Mouse (Mus musculus) lung, postnatal 0 days (tissue): Measurements from ENCODE around the gene Ppp1r26. TPM values are rescaled to one million over a fixed set of nuclear protein-coding genes. Genes with fewer than 3 reads are reported as not detected.

Experiments
- ATAC-seq: fragments of 200-750 bp; cut with Nextera tagmentation; 2 replicates; pipeline ENCODE4 v1.8.0; 2017; ENCODE audit warnings: moderate library complexity
- DNase-seq: peaks from one replicate; pipeline ENCODE4 v3.0.0-alpha.2; 2016; ENCODE audit warnings: low spot score
- H3K27ac ChIP-seq: fragments of 300-500 bp; sonication (generic); 2 replicates; pipeline ENCODE4 v1.5.1; 2014; ENCODE audit warnings: antibody characterized with exemption, mild to moderate bottlenecking, low read length, mixed read lengths
- H3K27me3 ChIP-seq: fragments of 300-500 bp; sonication (generic); replicated peaks from 2 replicates; pipeline ENCODE4 v1.6.1; 2014; ENCODE audit warnings: low read length, mixed read lengths; ENCODE audit not compliant: insufficient read depth
- H3K36me3 ChIP-seq: fragments of 300-500 bp; sonication (generic); 2 replicates; pipeline ENCODE4 v1.6.1; 2014; ENCODE audit warnings: low read length, mixed read lengths; ENCODE audit not compliant: insufficient read depth
- H3K4me1 ChIP-seq: fragments of 300-500 bp; sonication (generic); 2 replicates; pipeline ENCODE4 v1.6.1; 2014; ENCODE audit warnings: antibody characterized with exemption, low read depth, low read length, mixed read lengths; ENCODE audit not compliant: insufficient read depth
- H3K4me2 ChIP-seq: fragments of 300-500 bp; sonication (generic); replicated peaks from 2 replicates; pipeline ENCODE4 v1.6.1; 2014; ENCODE audit warnings: low read depth, mild to moderate bottlenecking, low read length, moderate library complexity, mixed read lengths
- H3K4me3 ChIP-seq: fragments of 300-500 bp; sonication (generic); 2 replicates; pipeline ENCODE4 v1.5.1; 2014; ENCODE audit warnings: low read depth, low read length
- H3K9ac ChIP-seq: fragments of 300-500 bp; sonication (generic); replicated peaks from 2 replicates; pipeline ENCODE4 v1.6.1; 2014; ENCODE audit warnings: low read depth, mild to moderate bottlenecking
- H3K9me3 ChIP-seq: fragments of 300-500 bp; sonication (generic); 2 replicates; pipeline ENCODE4 v1.6.1; 2016; ENCODE audit warnings: low read length, mixed read lengths
- CTCF ChIP-seq: IDR thresholded peaks from 2 replicates; pipeline ENCODE4 v1.5.1; 2016; ENCODE audit warnings: antibody characterized with exemption, mild to moderate bottlenecking
- EP300 ChIP-seq: IDR thresholded peaks from 2 replicates; pipeline ENCODE4 v1.6.1; 2016; ENCODE audit warnings: antibody characterized with exemption, mild to moderate bottlenecking, control low read depth
- WGBS: fragments of 180-500 bp; shearing (Covaris S2); extraction: QIAGEN DNeasy Blood & Tissue Kit; methylation state at CpG from one replicate; pipeline ENCODE4 v1.1.7; 2014; 5-methylcytosine and 5-hydroxymethylcytosine counted together
- polyA plus RNA-seq: library from polyadenylated mRNA; unstranded; fragments of >200 nt; fragmentation: Nextera tagmentation; extraction: Ambion mirVana; gene quantifications from 2 replicates; pipeline ENCODE4 v1.2.1, GENCODE M21; 2015

Ppp1r26 gene
- polyA plus RNA-seq, 1 experiment from 2014 or later: 1.6 TPM

GRCm38 (mm10) chr2:28416511-28416910 lies 30.1 kb upstream of the Ppp1r26 start:
- H3K4me3 ChIP-seq: no peak overlapping the region
- DNase-seq: no peak
- H3K36me3 ChIP-seq: no peaks in the 10 kb centered on the region
- H3K9ac ChIP-seq: no peak overlapping the region
- no peak overlapping the region for H3K4me2 ChIP-seq
- whole genome bisulfite sequencing: 93% methylated on average over 1 of the region's 1 CpGs
- no peak for ATAC-seq
- H3K27ac ChIP-seq: no peak overlapping the region
- TF ChIP-seq CTCF (no peak), EP300 (no peak)
- no peaks in the 10 kb centered on the region for H3K27me3 ChIP-seq
- no peaks in the 10 kb centered on the region for H3K9me3 ChIP-seq
- no peaks in the 10 kb centered on the region for H3K4me1 ChIP-seq

- Histone ChIP-seq H3K27me3 (no peaks in the 10 kb centered on the region), H3K27ac (no peak overlapping the region), H3K36me3 (no peaks in the 10 kb centered on the region), H3K4me3 (no peak overlapping the region), H3K9me3 (no peaks in the 10 kb centered on the region), H3K9ac (no peak overlapping the region), H3K4me1 (no peaks in the 10 kb centered on the region), H3K4me2 (no peak overlapping the region)
- TF ChIP-seq EP300 (no peak), CTCF (peak; percentile 92)
- DNase-seq: peak; percentile 78
- peak; percentile 51 for ATAC-seq
- 33% methylated on average over 2 of the region's 2 CpGs for WGBS
These were observed 28.6 kb upstream of the Ppp1r26 start for GRCm38 (mm10) chr2:28418034-28418433.

GRCm38 (mm10) chr2:28419898-28420297 lies 26.7 kb upstream of the Ppp1r26 start:
- no peaks in the 10 kb centered on the region for H3K27me3 ChIP-seq
- H3K4me1 ChIP-seq: no peaks in the 10 kb centered on the region
- no peak overlapping the region for H3K4me3 ChIP-seq
- TF ChIP-seq CTCF: peak; percentile 89
- TF ChIP-seq EP300: no peak
- DNase-seq (peak; percentile 87), ATAC-seq (0 out of 2 replicates have a peak, but pooled peaks have one; percentile 44)
- no peak overlapping the region for H3K27ac ChIP-seq
- no peak overlapping the region for H3K4me2 ChIP-seq
- H3K9me3 ChIP-seq: no peaks in the 10 kb centered on the region
- WGBS: 15% methylated on average over 4 of the region's 4 CpGs
- no peak overlapping the region for H3K9ac ChIP-seq
- H3K36me3 ChIP-seq: no peaks in the 10 kb centered on the region

GRCm38 (mm10) chr2:28423167-28423566 lies 23.4 kb upstream of the Ppp1r26 start:
- 26% methylated on average over 3 of the region's 3 CpGs for WGBS
- no peaks in the 10 kb centered on the region for H3K36me3 ChIP-seq
- no peaks in the 10 kb centered on the region for H3K27me3 ChIP-seq
- peak; percentile 57 for DNase-seq
- H3K4me2 ChIP-seq: no peak overlapping the region
- no peak overlapping the region for H3K27ac ChIP-seq
- H3K9me3 ChIP-seq: no peaks in the 10 kb centered on the region
- peak; percentile 60 for TF ChIP-seq CTCF
- TF ChIP-seq EP300: no peak
- H3K9ac ChIP-seq: no peak overlapping the region
- H3K4me1 ChIP-seq: no peaks in the 10 kb centered on the region
- H3K4me3 ChIP-seq: no peak overlapping the region
- ATAC-seq: no peak

- no peak for DNase-seq
- TF ChIP-seq CTCF: no peak
- TF ChIP-seq EP300: no peak
- Histone ChIP-seq H3K4me1 (no peaks in the 10 kb centered on the region), H3K27ac (no peak overlapping the region), H3K9me3 (no peaks in the 10 kb centered on the region), H3K27me3 (no peaks in the 10 kb centered on the region), H3K4me3 (no peak overlapping the region), H3K4me2 (no peak overlapping the region), H3K9ac (no peak overlapping the region), H3K36me3 (no peaks in the 10 kb centered on the region)
- no peak for ATAC-seq
- 81% methylated on average over 6 of the region's 6 CpGs for WGBS
These were observed 19.4 kb upstream of the Ppp1r26 start for GRCm38 (mm10) chr2:28427226-28427625.

GRCm38 (mm10) chr2:28430846-28431245 lies 15.8 kb upstream of the Ppp1r26 start:
- Histone ChIP-seq H3K4me3 (no peak overlapping the region), H3K36me3 (no peaks in the 10 kb centered on the region), H3K4me2 (no peak overlapping the region), H3K9ac (no peak overlapping the region), H3K27ac (no peak overlapping the region), H3K4me1 (no peaks in the 10 kb centered on the region), H3K27me3 (no peaks in the 10 kb centered on the region), H3K9me3 (no peaks in the 10 kb centered on the region)
- 37% methylated on average over 6 of the region's 6 CpGs for WGBS
- DNase-seq (peak; percentile 20), ATAC-seq (peak; percentile 38)
- TF ChIP-seq EP300: no peak
- TF ChIP-seq CTCF: no peak

- Histone ChIP-seq H3K4me2 (no peak overlapping the region), H3K9ac (no peak overlapping the region), H3K4me3 (no peak overlapping the region), H3K9me3 (no peaks in the 10 kb centered on the region), H3K36me3 (no peaks in the 10 kb centered on the region), H3K27me3 (no peaks in the 10 kb centered on the region), H3K4me1 (no peaks in the 10 kb centered on the region), H3K27ac (peak overlapping the region; percentile 51; the same call in 1 of the 2 replicates)
- TF ChIP-seq CTCF (no peak), EP300 (no peak)
- DNase-seq (peak; percentile 51), ATAC-seq (peak; percentile 67)
- 0% methylated on average over 1 of the region's 1 CpGs for WGBS
These were observed 13.8 kb upstream of the Ppp1r26 start for GRCm38 (mm10) chr2:28432811-28433210.
